Mouse (Mus musculus) cortical plate, adult 2 months (tissue): ENCODE data around the gene Slc44a5. TPM values are rescaled to one million over a fixed set of nuclear protein-coding genes. Genes with fewer than 3 reads are reported as not detected.
"Not testable (repeated sequence)": the region's sequence is repeated elsewhere in the genome, so short reads cannot be mapped to it uniquely, and the experiment has no call there.

Source experiments
- H3K27ac ChIP-seq: fragments of 200-500 bp; 2 replicates; pipeline ENCODE4 v1.5.1; 2012; ENCODE audit warnings: low read length, control low read depth, inconsistent platforms; ENCODE audit not compliant: insufficient read depth
- H3K4me1 ChIP-seq: fragments of 200-500 bp; 2 replicates; pipeline ENCODE4 v1.6.1; 2011; ENCODE audit warnings: low read length; ENCODE audit not compliant: control insufficient read depth, insufficient read depth
- H3K4me3 ChIP-seq: fragments of 200-500 bp; 2 replicates; pipeline ENCODE4 v1.5.1; 2011; ENCODE audit warnings: mild to moderate bottlenecking, low read length, control low read depth; ENCODE audit not compliant: insufficient read depth
- CTCF ChIP-seq: fragments of 200-500 bp; IDR thresholded peaks from 2 replicates; pipeline ENCODE4 v1.5.1; 2011; ENCODE audit warnings: mild to moderate bottlenecking, control low read depth, low read length; ENCODE audit not compliant: insufficient read depth; ENCODE audit errors: extremely low read depth
- POLR2A ChIP-seq: fragments of 200-500 bp; IDR thresholded peaks from 2 replicates; pipeline ENCODE4 v1.6.1; 2011; ENCODE audit warnings: mild to moderate bottlenecking, low read length, control low read depth; ENCODE audit not compliant: insufficient read depth; ENCODE audit errors: extremely low read depth
- polyA plus RNA-seq: library from polyadenylated mRNA; depleted of rRNA; stranded (reverse); fragments of >200 nt; gene quantifications from 2 replicates; pipeline ENCODE4 v1.2.3, GENCODE M21; 2012

The Slc44a5 gene
- polyA plus RNA-seq, 1 experiment, result 4.8 TPM

- H3K27ac ChIP-seq, result no peak overlapping the region
Observed at GRCm38 (mm10) chr3:154222688-154223087, 249.5 kb downstream of the Slc44a5 start.

DNA sequence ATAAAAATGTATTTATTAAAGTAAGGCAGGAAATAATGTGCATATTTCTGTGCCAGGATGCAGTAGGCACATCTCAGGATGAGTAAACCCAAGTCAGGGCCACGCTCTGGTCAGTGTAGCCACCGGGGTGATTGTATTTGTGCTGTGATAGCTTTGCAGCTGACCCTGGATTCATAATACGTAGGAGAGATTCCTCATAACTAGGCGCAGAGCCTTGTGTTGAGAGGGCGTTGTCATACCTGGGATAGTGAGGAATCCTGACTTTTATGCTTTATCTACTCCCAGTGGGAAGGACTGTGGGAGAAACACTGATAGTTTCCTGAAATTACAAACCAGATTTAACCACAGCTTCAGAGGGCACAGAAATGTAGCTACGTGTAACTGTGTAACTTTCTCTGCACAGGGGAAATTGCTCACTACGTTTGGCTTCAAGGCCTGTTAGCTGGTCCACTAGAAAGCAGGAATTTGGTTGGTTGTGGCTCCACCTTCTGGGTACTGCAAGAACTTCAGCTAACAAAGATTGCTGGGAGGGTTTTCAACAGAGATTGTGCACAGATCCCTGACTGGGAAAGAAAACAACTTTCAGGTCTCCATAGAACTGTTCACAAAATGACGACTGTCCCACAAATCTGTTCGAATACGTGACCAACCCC lies 253.0 kb downstream of the Slc44a5 start:
- Histone ChIP-seq H3K27ac (no peak overlapping the region), H3K4me3 (no peak overlapping the region), H3K4me1 (no peaks in the 10 kb centered on the region; the same call in 1 of the 2 replicates)
- no peak for TF ChIP-seq POLR2A
- TF ChIP-seq CTCF, result peak; percentile 89

More at GRCm38 (mm10) chr3:154222688-154223087, 249.5 kb downstream of the Slc44a5 start:
- TF ChIP-seq POLR2A (no peak), CTCF (no peak)
- Histone ChIP-seq H3K4me3 (no peak overlapping the region), H3K4me1 (no peaks in the 10 kb centered on the region; the same call in 1 of the 2 replicates)

DNA sequence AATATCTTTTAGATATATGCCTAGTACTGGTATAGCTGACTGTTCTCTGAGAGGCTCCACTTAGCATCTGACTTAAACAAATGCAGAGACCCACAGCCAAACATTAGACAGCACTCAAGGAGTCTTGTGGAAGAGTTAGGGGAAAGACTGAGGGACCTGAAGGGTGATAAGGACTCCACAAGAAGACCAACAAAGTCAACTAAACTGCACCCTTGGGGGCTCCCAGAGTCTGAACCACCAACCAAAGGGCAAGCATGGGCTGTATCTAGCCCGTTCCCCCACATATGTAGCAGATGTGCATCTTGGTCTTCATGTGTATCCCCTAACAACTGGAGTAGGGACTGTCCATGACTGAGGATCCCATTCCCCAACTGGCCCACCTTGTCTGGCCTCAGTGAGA lies 271.7 kb downstream of the Slc44a5 start:
- H3K4me1 ChIP-seq, result no peaks in the 10 kb centered on the region
- no peak overlapping the region for H3K27ac ChIP-seq
- no peak for TF ChIP-seq POLR2A
- no peak for TF ChIP-seq CTCF
- no peak overlapping the region for H3K4me3 ChIP-seq

DNA sequence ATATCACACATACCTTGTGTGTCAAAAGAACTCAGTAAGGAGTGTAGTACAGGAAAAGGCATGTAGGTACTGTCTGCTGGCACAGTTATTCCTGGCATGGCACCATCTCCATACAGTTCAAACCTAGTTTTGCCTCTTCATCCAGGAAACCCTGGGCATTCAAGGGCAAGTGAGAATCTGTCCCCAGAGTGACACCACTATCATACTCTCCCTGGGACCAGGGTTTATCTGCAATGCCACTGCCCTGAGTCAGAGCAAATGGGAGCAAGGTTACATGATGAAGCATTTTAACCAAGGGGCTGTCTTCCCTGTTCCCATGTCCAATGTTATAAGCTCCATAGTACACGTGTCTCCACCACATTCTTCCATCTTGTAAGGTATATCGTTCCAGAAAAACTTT lies 278.2 kb downstream of the Slc44a5 start:
- H3K4me3 ChIP-seq, result no peak overlapping the region
- peaks cover 2% of the 10 kb centered on the region; the same call in 1 of the 2 replicates for H3K4me1 ChIP-seq
- H3K27ac ChIP-seq, result no peak overlapping the region
- no peak for TF ChIP-seq POLR2A
- no peak for TF ChIP-seq CTCF

DNA sequence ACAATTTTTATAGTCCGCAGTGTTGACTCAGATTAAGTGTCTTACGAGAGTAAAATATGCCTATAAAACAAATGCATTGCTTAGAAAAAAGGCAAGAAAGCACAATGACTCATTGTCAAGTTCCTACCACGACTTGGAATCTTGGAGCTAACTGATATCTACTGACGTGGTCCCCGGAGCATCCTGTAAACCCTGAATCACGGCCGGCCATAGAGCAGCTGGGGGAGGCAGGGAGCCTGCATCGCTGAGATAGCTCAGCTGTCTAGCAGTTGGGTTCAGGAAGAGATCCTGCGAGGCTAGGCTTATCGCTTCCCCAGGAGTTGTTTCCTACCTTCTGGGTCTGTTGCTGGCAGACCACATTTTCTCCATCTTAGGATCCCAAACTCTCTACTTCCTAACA lies 279.0 kb downstream of the Slc44a5 start:
- Histone ChIP-seq H3K4me1 (peaks cover 2% of the 10 kb centered on the region; the same call in 1 of the 2 replicates), H3K27ac (no peak overlapping the region), H3K4me3 (no peak overlapping the region)
- TF ChIP-seq POLR2A (no peak), CTCF (no peak)

DNA sequence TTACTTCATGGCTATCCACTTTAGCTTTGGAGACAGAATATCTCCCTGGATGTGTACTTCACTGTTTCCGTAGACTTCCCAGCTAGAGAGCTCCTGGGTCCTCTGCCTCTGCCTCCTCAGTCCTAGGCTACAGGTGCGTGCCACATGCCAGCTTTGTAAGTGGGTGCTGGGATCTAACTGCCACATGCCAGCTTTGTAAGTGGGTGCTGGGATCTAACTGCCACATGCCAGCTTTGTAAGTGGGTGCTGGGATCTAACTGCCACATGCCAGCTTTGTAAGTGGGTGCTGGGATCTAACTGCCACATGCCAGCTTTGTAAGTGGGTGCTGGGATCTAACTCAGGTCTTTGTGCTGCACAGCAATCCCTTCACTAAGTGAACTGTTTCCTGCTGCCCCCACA lies 281.0 kb downstream of the Slc44a5 start:
- not testable (repeated sequence) for H3K4me1 ChIP-seq, H3K27ac ChIP-seq

DNA sequence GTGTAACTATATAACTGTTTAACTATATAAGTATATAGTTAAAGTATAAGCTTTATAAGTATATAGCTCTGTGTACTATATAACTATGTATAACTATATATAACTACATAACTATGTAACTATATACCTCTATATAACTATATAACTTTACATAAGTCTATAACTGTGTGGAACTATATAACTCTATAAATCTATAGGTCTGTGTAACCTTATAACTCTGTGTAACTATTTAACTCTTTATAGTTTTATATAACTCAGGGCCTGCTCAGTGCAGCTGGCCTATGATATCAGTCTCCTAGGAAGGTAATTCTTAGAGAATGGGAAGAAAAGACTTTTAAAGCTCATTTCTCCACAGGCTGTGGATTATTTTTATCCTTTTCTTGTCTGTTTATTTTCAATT lies 284.1 kb downstream of the Slc44a5 start:
- Histone ChIP-seq H3K27ac (no peak overlapping the region), H3K4me3 (no peak overlapping the region)
- TF ChIP-seq CTCF (no peak), POLR2A (no peak)

More for the DNA sequence above, 281.0 kb downstream of the Slc44a5 start:
- not testable (repeated sequence) for H3K4me3 ChIP-seq

GRCm38 (mm10) chr3:154268313-154268712 lies 295.1 kb downstream of the Slc44a5 start:
- TF ChIP-seq POLR2A, result no peak
- TF ChIP-seq CTCF, result no peak

More for the DNA sequence above, 284.1 kb downstream of the Slc44a5 start:
- peaks cover 2% of the 10 kb centered on the region; the same call in 1 of the 2 replicates for H3K4me1 ChIP-seq

GRCm38 (mm10) chr3:154269757-154270366 lies 296.6 kb downstream of the Slc44a5 start:
- Histone ChIP-seq H3K27ac (no peak overlapping the region), H3K4me3 (no peak overlapping the region; the same call in 1 of the 2 replicates), H3K4me1 (no peaks in the 10 kb centered on the region)
- TF ChIP-seq POLR2A (no peak), CTCF (peak; percentile 99)

More at GRCm38 (mm10) chr3:154268313-154268712, 295.1 kb downstream of the Slc44a5 start:
- Histone ChIP-seq H3K4me1 (no peaks in the 10 kb centered on the region), H3K27ac (no peak overlapping the region), H3K4me3 (no peak overlapping the region)

- no peak overlapping the region for H3K27ac ChIP-seq
- no peaks in the 10 kb centered on the region for H3K4me1 ChIP-seq
- H3K4me3 ChIP-seq, result no peak overlapping the region
- TF ChIP-seq CTCF (no peak), POLR2A (no peak)
Observed at GRCm38 (mm10) chr3:154274681-154275080, 301.4 kb downstream of the Slc44a5 start.
